Mouse (Mus musculus) limb, embryonic 14.5 days (tissue): ENCODE data around the gene Dbnl. TPM values are rescaled to one million over a fixed set of nuclear protein-coding genes. Genes with fewer than 3 reads are reported as not detected.

Experiments
- ATAC-seq: fragments of 200-750 bp; cut with Nextera tagmentation; 2 replicates; pipeline ENCODE4 v1.8.0; 2017; ENCODE audit warnings: low read depth, moderate number of reproducible peaks, moderate TSS enrichment; ENCODE audit not compliant: low FRiP score
- DNase-seq: peaks from one replicate; pipeline ENCODE4 v3.0.0-alpha.2; 2015; ENCODE audit warnings: low spot score
- H3K27ac ChIP-seq: fragments of 300-500 bp; sonication (generic); replicated peaks from 2 replicates; pipeline ENCODE4 v1.5.1; 2014; ENCODE audit warnings: low read depth, mild to moderate bottlenecking, low read length, moderate library complexity, mixed read lengths
- H3K27me3 ChIP-seq: fragments of 300-500 bp; sonication (generic); 2 replicates; pipeline ENCODE4 v1.6.1; 2014; ENCODE audit warnings: low read length, mixed read lengths; ENCODE audit not compliant: control insufficient read depth, insufficient read depth
- H3K36me3 ChIP-seq: fragments of 300-500 bp; sonication (generic); 2 replicates; pipeline ENCODE4 v1.6.1; 2014; ENCODE audit warnings: mild to moderate bottlenecking, low read length, moderate library complexity, mixed read lengths; ENCODE audit not compliant: control insufficient read depth, insufficient read depth
- H3K4me1 ChIP-seq: fragments of 300-500 bp; sonication (generic); 2 replicates; pipeline ENCODE4 v1.6.1; 2014; ENCODE audit warnings: antibody characterized with exemption, low read length, mixed read lengths; ENCODE audit not compliant: control insufficient read depth, insufficient read depth
- H3K4me2 ChIP-seq: fragments of 300-500 bp; sonication (generic); replicated peaks from 2 replicates; pipeline ENCODE4 v1.6.1; 2014; ENCODE audit warnings: low read depth, mild to moderate bottlenecking, low read length, moderate library complexity; ENCODE audit not compliant: severe bottlenecking
- H3K4me3 ChIP-seq: fragments of 300-500 bp; sonication (generic); replicated peaks from 2 replicates; pipeline ENCODE4 v1.5.1; 2014; ENCODE audit warnings: low read length
- H3K9ac ChIP-seq: fragments of 300-500 bp; sonication (generic); 2 replicates; pipeline ENCODE4 v1.6.1; 2014; ENCODE audit warnings: mild to moderate bottlenecking, low read depth, low read length, moderate library complexity; ENCODE audit not compliant: severe bottlenecking
- H3K9me3 ChIP-seq: fragments of 300-500 bp; sonication (generic); 2 replicates; pipeline ENCODE4 v1.6.1; 2016; ENCODE audit warnings: low read length; ENCODE audit not compliant: control insufficient read depth
- POLR2A ChIP-seq: fragments of 200-500 bp; IDR thresholded peaks from 2 replicates; pipeline ENCODE4 v1.8.0; 2012; ENCODE audit warnings: inconsistent platforms, mild to moderate bottlenecking, moderate library complexity, borderline replicate concordance; ENCODE audit not compliant: insufficient read depth, insufficient read length; ENCODE audit errors: extremely low read depth
- WGBS: fragments of 180-500 bp; shearing (Covaris S2); extraction: QIAGEN DNeasy Blood & Tissue Kit; methylation state at CpG from one replicate; pipeline ENCODE4 v1.1.7; 2014; 5-methylcytosine and 5-hydroxymethylcytosine counted together
- polyA plus RNA-seq, 2 experiments: library from polyadenylated mRNA; depleted of rRNA in 1 of 2; stranded (reverse) in 1 of 2; unstranded in 1 of 2; fragments of >200 nt; fragmentation: Nextera tagmentation in 1 of 2; extraction: Ambion mirVana in 1 of 2; gene quantifications; 2 replicates each; pipeline versions ENCODE4 v1.2.1 to v1.2.3; 2012 to 2014

The Dbnl gene
- polyA plus RNA-seq, 2 experiments: 89.9 to 107 TPM

- Histone ChIP-seq H3K9ac (peak overlapping the region; percentile 98), H3K4me3 (peak overlapping the region; percentile 86), H3K36me3 (no peaks in the 10 kb centered on the region), H3K27ac (peak overlapping the region; percentile 86), H3K4me2 (peak overlapping the region; percentile 81), H3K27me3 (no peaks in the 10 kb centered on the region), H3K9me3 (no peaks in the 10 kb centered on the region), H3K4me1 (peaks cover 4% of the 10 kb centered on the region; the same call in 1 of the 2 replicates)
- no peak for TF ChIP-seq POLR2A
- ATAC-seq (peak; percentile 92), DNase-seq (peak; percentile 79)
- under 1% methylated on average over 27 of the region's 50 CpGs for WGBS
Observed at GRCm38 (mm10) chr11:5740965-5741627, 47.2 kb upstream of the Dbnl start.

DNA sequence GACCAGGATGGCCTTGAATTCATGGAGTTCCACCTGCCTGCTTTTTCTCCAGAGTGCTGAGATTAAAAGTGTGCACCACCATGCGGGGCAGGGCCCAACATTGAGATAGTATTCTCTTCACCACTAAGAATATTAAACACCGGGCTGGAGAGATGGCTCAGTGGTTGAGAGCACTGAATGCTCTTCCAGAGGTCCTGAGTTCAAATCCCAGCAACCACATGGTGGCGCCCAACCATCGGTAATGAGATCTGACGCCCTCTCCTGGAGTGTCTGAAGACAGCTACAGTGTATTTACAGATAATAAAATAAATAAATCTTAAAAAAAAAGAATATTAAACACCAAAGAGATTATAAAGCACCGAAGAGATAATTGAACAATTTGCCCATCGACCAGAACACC lies 46.2 kb upstream of the Dbnl start:
- Histone ChIP-seq H3K9ac (no peak overlapping the region), H3K4me1 (peaks cover 4% of the 10 kb centered on the region; the same call in 1 of the 2 replicates), H3K4me3 (no peak overlapping the region), H3K36me3 (no peaks in the 10 kb centered on the region), H3K4me2 (no peak overlapping the region), H3K27me3 (no peaks in the 10 kb centered on the region), H3K9me3 (no peaks in the 10 kb centered on the region), H3K27ac (no peak overlapping the region)
- WGBS: 76% methylated on average over 7 of the region's 7 CpGs
- TF ChIP-seq POLR2A: no peak
- DNase-seq (no peak), ATAC-seq (no peak)

DNA sequence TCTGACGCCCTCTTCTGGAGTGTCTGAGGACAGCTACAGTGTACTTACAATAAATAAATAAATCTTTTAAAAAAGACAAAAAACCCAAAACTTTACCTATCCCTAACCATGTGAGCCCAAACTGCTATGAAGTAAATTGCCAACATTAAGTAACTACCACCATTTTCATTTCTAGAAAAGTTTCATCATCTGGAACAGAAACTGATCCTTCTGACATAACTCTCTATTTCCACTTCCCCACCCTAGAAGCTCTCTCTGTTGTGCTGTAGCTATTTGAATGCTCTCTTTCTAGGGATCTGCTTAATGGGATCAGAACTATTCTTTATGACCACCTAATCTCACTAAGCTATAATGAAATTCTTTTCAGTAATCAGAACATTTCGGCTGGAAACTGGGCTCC lies 43.3 kb upstream of the Dbnl start:
- Histone ChIP-seq H3K36me3 (no peaks in the 10 kb centered on the region), H3K4me3 (no peak overlapping the region), H3K27me3 (no peaks in the 10 kb centered on the region), H3K27ac (no peak overlapping the region), H3K9ac (no peak overlapping the region), H3K4me1 (peaks cover 3% of the 10 kb centered on the region; the same call in 1 of the 2 replicates), H3K4me2 (no peak overlapping the region), H3K9me3 (no peaks in the 10 kb centered on the region)
- no peak for TF ChIP-seq POLR2A
- DNase-seq (no peak), ATAC-seq (no peak)
- WGBS: 59% methylated on average over 2 of the region's 2 CpGs

DNA sequence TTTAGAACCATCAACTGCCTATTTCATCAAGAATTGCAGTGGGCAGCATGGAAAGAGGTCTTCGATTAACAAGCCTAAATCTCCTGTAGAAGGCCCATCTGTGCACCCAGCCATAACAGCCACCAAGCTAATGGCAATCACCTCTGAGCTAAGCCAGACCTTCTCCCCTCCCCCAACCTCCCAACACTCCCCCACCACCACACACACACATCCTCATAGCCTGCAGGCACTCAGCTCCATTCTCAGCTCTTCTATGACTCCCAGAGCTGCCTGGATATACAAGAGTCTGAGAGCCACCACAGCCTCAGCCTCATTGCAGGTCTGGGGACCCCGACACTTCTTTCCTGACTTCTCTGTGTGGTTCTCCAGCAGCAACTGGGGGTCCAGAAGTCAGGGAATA lies 34.5 kb upstream of the Dbnl start:
- no peak overlapping the region for H3K4me3 ChIP-seq
- DNase-seq (no peak), ATAC-seq (no peak)
- no peaks in the 10 kb centered on the region for H3K4me1 ChIP-seq
- no peak overlapping the region for H3K9ac ChIP-seq
- no peak overlapping the region for H3K27ac ChIP-seq
- H3K4me2 ChIP-seq: no peak overlapping the region
- no peaks in the 10 kb centered on the region for H3K27me3 ChIP-seq
- 83% methylated on average over 2 of the region's 2 CpGs for WGBS
- H3K9me3 ChIP-seq: peaks cover 4% of the 10 kb centered on the region; the same call in 1 of the 2 replicates
- no peak for TF ChIP-seq POLR2A
- H3K36me3 ChIP-seq: peaks cover 3% of the 10 kb centered on the region; the same call in 1 of the 2 replicates

GRCm38 (mm10) chr11:5761820-5762632 lies 26.3 kb upstream of the Dbnl start, which contains the start of gene Urgcp:
Gene Urgcp (minus strand): TSS chr11:5762376.
- peak; percentile 86; the same call in 1 of the 2 replicates for TF ChIP-seq POLR2A
- peak within 1 kb of the TSS; percentile 80 for H3K4me2 ChIP-seq
- peak within 1 kb of the TSS; percentile 83 for H3K9ac ChIP-seq
- WGBS: under 1% methylated on average over 64 of the region's 68 CpGs
- no peaks in the 10 kb centered on the region for H3K27me3 ChIP-seq
- DNase-seq (peak; percentile 93), ATAC-seq (peak; percentile 99)
- no peaks in the 10 kb centered on the region for H3K9me3 ChIP-seq
- peaks cover 3% of the 10 kb centered on the region for H3K36me3 ChIP-seq
- H3K27ac ChIP-seq: peak within 1 kb of the TSS; percentile 91
- H3K4me1 ChIP-seq: peaks cover 5% of the 10 kb centered on the region
- H3K4me3 ChIP-seq: peak within 1 kb of the TSS; percentile 72
